Mouse (Mus musculus) fibroblast of lung, adult 2 months (primary cell): ENCODE measurements around the gene Sav1.

ENCODE experiments used
- DNase-seq: peaks from one replicate; pipeline ENCODE4 v3.0.0-alpha.2; 2011; ENCODE audit warnings: low read depth

Sav1 gene

DNA sequence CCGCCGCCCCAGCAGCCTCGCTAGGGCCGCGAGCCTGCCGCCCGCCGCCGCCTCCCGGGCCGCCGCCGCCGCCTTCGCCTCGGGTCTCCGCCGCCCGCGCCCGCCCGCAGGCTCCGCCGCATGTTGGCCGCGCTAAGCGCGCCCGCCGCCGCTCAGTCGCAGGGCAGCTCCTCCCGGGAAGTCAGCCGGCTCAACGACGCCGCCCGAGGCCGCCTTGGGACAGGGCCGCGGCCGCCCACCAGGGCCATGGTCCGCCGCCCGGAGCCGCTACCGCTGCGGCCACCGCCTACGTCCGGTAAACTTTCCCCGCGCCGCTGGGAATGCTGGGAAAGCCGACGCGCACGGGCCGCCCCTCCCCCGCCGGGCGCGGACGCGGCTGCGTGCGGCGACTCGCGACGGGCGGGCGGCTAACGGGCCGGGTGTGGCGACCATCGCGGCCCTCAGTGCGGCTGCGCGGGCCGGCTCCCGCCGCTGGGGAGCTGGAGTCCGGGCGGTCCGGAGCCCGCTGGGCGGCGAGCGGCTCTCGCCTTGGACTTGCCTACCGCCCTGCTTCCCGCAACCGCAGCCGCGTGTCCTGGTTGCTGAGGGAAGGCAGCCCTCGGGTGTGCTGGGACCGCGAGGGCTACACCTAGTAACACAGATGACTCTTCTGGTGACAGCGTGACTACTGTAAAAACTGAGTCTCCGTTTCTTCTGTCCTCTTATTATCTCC is at the start of gene Sav1:
Gene Sav1 (minus strand): TSS at position 217 of the 712 bp plus-strand sequence.
- peak; percentile 63 for DNase-seq

DNA sequence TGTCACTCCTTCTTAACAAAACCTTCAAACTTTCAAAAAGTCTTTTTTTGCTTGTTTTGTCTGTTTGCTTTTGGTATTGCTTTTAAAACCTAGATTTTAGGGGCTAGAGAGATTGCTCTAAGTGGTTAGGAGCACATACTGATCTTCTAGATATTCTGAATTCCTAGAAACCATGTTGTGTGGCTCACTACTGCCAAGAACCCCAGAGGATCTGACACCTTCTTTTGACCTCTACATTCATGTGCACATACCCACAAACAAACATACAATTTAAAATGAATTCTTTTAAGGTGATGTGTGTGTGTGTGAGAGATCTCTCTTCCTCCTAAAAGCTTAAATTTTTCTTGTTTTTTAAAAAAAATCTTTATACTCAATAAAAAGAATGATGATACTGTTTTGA is 39.4 kb upstream of the Sav1 start:
- no peak for DNase-seq

DNA sequence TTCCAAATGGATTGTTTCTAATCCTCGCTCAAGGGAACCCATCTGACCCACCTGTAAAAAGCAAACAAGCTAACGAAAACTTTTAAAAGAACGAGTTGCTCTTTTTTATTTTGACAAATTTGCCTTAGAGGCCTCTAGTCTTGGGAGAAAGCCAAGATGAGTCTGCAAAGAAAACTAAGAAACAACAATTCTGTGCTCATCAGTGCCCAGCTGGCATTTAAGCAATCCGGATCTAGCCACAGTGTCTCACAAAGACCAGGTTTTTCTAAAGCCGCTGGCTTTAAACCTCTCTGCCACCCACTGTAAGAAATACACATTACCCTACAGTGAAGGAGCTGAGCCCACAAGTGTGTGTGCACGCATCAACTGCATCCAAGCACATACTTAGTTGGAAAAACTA is 38.6 kb upstream of the Sav1 start:
- DNase-seq: no peak

DNA sequence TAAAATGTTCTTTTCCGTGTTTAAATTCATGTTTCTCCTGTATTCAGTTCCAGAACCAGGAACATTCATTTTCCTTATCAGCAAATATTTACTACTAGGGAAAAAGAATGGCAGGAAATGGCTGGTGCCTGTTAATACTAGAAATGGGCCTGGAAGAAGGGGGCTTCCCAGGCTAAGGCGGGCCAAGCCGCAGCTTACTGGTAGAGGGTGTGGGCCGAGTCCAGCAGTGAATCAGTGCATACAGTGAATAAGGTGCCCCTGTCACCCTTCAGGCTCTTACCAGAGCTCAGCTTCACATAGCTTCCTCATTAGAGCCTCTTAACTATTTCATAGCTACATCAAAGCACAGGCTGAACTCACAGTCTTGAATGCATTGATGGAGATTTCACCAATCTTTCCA is 36.8 kb upstream of the Sav1 start:
- no peak for DNase-seq

DNA sequence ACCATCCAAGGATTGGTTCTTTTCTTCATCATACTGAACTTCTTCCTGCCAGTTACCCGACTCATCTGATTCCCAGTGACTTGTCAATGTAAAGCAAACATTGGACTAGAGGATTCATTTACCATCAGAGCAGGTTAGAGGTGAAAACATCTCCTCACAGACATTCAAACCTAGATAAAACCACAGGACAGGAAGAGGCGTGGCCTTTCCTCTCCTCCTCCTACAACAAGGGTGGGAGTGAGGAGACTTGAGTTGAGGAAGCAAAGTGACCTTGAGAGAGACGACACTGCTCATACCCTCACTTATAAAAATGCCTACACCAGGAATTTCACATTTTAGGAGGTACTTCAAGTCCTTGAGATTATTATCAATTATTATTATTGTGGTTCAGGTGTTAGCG is 31.4 kb upstream of the Sav1 start:
- DNase-seq: no peak

DNA sequence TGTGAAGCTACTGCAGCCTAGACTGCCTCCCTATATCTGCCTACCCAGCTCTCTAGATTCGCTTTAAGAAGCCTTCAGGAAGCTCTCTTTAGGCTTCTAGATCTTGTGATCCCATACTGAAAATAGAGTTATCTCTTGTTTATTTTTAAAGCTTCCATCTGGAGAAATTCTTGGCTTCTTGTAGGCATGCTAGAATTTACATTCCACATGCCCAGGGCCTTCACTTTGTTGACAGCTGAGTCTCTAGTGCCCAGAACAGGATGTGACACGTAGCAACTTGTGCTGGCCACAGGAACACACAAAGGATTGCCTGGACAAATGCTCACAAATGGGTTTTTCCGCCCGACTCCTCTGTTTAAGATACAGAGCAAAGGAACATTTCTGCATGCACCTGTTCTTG is 29.1 kb upstream of the Sav1 start:
- DNase-seq: no peak

DNA sequence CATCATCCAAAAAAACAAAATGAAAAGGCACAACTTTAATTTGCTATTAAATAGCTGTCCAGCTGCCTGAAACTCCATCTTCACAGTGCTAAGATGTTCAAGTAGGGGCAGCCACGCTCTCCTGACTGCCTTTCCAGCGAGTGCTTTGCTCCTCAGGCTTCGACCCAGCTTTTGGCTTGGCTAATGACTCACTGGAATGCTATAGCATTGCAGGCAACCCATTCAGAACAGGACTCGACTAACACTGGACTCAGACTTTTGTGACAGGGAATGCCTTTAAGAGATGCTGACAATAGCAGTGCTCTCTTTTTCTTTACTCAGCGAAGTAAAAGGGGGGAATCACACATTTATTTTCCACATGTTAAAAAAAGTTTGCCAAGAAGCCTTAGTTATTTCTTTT is 24.9 kb upstream of the Sav1 start:
- DNase-seq: no peak

DNA sequence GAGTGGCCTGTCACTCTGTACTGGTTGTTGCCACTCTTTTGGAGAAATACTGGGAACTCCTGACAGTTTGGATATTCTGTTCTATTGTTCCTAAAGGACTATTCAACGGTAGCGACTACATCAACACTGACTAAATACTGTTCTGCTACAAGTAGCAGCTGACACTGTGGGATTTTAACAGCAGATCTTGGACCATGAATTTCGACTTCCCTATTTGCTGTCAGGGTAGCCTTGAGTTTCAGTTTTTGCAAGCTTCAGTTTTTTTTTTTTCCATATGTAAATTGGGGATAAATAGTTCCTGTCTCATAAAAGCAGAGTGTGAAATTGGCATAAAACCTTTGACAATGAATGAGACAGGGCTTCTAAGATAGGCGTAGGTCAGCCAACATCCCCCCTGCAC is 23.6 kb upstream of the Sav1 start:
- no peak for DNase-seq

DNA sequence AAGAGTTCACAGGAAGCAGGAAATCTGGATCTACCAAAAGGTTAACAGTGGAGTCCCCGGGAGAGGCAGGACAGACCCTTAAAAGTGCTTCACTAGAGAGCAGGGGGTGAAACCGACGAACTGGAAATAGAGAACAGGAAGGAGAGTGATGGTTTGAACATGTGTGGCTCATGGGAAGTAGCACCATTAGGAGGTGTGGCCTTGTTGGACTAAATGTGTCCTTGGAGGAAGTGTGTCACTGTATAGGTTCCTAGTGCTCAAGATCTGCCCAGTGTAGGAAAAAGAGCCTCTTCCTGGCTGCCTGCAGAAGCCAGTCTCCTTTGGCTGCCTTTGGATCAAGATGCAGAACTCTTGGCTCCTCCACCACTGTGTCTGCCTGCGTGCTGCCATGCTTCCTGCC is 18.3 kb upstream of the Sav1 start:
- no peak for DNase-seq

DNA sequence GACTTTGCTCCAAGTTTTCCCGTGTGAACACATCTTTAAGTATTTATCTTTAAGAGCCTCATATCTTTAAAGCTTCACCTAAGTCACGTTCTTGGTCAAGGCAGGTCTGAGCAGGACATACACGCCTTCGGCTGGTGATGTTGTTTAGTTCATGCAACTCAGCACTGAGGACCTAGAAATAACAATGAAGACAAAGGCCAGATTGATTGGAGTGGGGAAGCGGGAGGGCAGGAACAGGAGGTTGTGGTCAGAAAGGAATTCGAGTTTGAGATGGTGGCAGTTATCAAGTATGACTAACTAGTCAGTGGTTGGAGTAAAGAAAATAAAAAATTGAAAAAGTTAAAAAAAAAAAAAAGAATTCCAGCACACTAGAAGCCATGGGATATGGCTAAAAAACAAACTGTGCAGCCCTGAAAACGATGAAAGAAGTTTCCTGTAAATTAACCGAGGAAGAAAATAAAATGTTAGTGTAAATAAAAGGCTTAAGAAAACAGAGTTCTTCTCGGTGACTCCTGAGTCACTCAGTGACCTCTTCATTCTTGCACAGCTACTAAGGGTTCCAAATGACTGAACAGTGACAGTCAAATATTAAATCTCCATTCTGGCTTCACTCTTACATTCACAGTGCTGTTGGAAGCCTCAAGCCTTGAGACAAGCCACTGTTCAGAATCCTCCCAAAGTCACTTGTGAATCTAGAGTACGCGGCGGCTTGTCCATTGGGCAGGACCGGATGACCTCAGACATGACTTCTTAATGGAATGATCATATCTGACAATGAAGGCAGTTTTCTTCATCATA is 11.6 kb upstream of the Sav1 start:
- DNase-seq: peak; percentile 96

DNA sequence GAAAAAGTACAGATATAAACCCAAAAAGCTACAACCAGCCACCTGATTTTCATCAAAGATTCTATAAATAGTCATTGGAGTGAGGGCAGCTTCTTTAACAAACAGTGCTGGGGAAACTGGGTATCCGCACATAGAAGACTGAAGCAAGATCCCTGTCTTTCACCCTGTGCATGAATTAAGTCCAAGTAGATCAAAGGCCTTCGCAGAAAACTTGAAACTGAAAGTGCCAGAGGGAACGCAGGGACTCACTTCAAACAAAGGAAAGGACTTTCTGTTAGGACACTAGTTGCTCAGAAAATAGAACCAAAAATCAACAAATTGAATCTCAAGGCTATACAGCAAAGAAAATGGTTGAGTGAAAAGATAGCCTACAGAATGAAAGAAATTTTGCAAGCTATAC is 8.6 kb upstream of the Sav1 start:
- DNase-seq: no peak

DNA sequence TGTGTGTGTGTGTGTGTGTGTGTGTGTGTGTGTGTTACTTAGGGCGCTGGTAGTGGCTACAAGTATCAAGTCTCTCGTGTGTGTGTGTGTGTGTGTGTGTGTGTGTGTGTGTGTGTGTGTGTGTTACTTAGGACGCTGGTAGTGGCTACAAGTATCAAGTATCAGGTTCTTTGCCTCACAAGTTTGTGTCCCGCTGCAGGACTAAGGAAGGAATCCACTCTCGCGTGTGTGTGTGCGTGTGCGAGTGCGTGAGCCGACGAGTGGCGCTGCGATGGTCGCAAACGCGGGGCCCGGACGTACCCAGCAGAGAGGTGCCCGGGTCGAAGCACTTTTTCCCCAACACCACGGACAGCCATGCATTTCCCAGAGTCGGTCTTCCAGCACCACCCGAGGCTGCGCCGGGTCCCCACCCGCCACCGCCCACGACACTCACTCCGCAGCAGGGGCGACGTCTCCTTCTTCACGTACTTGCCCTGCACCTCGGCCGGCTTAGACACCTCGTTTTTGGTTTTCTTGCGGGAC is 500 bp downstream of the Sav1 start:
- no peak for DNase-seq

DNA sequence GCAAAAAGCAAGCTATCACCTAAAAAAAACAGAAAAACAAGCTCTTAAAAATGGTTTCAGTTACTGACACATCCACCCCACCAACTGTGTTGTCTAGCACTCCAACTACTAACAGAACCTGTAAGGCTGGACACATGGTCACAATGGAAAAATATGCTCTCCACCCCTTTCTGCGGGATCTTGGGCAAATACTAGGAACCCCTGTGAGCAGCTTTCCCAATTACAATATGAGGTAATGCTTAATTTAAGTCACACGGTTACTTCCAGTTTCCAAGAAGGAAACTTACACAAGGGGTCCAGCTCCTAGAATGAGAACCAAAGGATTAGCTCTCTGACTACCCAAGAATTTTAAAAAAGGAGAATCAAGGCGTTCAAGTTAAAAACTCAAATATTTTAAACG is 1.3 kb downstream of the Sav1 start:
- peak; percentile 47 for DNase-seq

DNA sequence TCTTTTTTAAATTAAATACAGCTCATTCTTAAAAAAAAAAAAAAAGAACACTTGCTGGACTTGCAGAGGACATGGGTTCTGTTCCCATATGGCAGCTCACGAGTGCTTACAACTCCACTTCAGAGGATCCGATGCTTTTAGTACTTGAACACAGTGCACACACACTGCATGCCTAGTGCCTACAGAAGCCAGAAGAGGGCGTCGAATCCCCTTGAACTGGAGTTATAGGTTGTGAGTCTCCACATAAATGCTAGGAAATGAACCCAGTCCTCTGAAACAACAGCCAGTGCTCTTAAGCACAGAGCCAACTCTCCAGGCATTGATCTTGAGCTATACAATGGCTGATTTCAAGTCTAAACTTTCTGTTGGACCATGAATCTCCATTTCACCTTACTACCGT is 3.9 kb downstream of the Sav1 start:
- no peak for DNase-seq

DNA sequence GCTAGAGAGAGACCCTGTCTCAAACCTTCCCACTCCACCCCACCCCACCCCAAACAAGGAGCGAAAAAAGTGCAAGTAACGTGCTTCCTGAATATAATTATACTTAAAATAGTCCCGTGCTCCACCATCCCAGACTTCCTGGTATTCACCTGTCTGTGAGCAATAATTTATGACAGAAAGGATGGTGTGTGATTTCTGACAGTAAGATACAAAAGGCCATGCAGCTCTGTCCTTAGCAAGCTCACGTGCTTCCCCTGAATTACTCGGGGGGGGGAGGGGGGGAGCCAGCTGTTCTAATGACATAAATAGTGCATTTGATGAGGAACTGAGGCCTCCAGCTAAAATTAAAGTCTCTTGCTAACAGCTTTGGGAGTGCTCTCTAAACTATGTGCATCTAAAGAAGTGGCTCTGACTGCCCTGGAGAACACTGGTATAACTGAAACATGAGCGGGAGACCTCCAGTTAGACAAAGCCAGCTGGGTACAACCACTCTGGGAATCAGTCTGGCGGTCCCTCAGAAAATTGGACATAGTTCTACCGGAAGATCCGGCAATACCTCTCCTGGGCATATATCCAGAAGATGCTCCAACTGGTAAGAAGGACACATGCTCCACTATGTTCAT is 9.3 kb downstream of the Sav1 start:
- no peak for DNase-seq

DNA sequence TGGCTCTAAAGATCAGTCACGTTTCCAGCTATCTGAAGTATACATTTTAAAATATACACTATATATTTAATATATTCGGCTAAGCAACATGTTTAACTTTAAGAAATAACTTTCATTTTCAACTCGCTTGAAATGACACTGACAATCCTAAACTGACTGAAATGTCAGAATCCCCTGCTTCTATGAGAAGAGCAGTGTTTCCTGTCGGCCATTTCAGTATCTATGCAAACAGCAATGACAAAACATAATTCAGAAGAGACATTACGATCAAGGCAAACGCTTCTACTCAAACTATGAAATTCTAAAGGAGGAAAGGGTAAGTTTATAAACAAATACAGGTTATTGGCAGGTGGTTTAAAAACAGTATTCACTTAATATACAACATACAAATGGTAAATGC is 10.1 kb downstream of the Sav1 start:
- no peak for DNase-seq

DNA sequence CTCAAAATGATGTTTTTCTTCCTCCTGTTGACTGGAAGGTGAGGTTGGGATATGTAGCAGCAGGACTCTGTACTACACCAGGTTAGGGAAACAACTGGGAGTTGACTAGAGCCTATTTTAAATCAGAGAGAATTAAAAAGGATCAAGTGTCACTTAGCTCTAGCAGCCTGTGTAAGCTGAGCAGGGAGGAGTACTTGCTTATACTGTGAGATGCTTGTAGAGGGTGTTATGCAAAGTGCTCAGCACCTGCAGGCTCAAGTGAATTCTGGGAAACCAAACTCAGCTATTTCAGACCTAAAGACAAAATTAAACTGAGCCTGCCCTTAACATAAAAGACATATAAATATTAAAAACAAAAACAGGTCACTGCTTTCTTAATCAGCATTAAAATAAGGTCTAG is 13.1 kb downstream of the Sav1 start:
- DNase-seq: no peak

DNA sequence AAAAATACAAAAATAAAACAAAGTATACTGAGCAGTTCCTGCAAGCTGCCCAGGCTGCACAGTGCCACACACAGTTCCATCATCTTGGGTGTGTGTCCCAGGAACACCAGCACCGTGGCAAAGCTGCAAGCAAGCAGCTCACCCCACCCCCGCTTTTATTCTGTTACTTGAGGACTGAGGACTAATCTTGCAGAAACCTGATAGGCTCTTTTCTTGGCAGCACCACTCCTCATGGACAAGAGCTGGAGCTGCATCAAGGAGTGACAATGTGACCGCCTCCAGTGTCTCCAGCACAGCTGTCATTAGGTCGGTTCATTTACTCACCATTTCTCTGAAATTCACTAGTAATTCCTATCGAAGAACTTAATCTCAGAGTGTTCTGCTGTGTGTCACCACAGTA is 18.6 kb downstream of the Sav1 start:
- no peak for DNase-seq

DNA sequence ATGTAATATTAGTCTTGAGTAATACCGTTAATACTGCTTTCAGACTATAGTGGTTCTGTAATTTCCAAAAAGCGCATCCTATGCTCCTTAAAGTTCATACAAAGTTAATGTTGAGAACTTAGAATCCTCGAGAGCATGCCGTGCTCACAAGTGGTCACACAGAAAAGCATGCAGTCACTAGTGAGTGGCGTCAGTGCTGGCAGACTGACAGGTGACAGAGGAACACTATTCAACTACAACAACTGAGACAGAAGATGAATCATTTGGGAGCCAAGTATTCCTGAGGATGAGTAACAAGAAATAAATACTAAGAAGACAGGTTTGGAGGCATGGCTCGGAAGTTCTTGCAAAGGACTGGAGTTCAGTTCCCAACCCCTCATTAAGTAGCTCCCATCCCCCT is 19.7 kb downstream of the Sav1 start:
- DNase-seq: no peak

DNA sequence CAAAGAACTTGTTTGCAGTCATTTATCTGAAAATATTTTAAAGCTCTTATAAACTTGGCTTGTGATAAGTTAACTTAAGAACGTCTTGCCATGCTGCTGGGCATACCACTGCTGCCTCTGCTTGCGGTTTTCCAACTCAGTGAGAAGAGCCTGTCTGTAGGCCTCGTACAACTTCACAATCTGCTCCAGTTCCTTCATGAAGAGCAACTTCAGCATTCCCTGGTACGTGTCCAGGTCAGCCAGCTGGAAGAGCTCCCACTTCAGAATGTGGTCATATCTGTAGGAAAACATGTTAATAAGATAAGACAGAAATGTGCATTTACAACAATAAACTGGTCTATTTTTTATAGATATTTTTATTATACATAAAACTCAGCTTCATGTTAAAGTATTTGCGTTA is 20.7 kb downstream of the Sav1 start:
- DNase-seq: no peak

DNA sequence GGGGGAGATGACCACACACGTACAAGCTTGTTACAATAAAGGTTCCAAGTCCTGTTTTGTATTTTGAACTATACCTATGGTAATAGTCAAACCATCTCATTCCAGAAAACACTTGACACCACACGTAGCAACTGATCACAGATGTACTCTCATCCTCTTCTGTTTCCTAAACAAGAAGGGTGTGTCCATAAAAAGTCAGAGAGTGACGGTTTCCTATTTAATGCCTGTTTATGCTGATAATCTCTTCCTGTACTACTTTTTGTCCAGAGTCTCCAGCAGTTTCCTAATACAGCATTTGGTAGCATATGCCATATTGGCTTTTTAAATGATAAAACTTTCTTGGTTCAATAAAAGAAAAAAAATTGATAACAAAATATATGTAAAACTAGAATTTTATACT is 21.2 kb downstream of the Sav1 start:
- no peak for DNase-seq

DNA sequence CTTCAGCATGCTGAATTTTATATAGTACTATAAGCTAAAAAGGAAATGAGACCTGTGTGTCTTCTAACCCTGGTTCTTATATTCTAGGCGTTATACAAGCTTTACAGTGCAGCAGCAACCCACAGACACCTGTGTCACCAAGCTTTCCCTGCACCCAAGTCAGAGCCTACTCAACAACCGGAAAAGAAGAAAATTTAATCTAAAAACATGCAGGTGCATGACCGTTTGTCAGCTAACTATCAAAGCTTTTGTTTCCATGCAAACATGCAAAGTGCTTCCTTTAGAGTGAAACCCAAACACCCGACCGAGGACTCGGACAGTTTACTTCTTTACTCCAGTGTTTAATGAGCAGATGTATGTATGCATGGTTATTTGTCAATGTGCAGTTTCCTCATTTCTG is 23.7 kb downstream of the Sav1 start:
- DNase-seq: no peak

DNA sequence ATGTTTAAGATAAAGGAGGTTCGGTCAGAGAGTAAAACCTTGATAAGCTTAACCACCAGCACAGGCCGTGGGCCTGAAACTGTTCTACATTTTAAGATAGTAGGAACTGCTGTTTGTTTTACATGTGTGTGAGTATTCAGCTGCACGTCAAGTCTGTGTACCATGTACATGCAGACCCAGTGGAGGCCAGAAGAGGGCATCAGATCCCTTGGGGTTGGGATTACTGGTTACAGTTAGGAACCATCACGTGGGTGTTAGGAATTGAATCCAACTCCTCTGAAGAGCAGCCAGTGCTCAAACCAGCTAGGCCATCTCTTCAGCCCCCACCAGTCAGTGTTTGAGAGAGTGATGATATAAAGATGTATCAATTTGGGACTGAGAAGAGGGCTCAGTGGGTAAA is 24.3 kb downstream of the Sav1 start:
- peak; percentile 54 for DNase-seq
